Mouse (Mus musculus): ENCODE results near the gene Gm13178. TPM values are rescaled to one million over a fixed set of nuclear protein-coding genes. Genes with fewer than 3 reads are reported as not detected.

Gene Gm13178
- polyA plus RNA-seq (2015; fragmentation: Nextera tagmentation; extraction: Ambion mirVana) = not detected in 2 replicates

GRCm38 (mm10) chr4:144721304-144721703, at the start of gene Gm13178:
TSS of gene Gm13178 (minus strand) at chr4:144721404.

DNA sequence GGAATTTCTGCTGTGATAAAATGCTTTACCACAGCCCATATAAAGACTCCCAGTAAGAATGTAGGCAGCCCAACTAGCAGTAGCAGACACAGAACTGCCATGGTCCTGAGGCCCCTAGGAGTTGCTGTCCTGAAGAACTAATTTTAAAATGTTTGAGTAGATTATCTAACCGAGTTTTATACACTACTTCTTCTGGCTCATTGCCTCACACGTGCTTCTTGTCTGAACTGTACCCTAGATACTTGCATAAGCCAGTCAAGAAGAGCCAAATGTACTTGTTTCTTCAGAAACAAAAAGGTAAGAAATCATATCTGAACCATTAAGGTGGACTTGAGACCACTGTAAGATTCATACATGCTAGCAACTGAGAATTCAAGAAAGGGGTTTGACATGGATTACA, 34.9 kb downstream of the Gm13178 start, which contains the start of gene Gm436:
Gene Gm436, minus strand, starts transcription at position 101 of the 400 bp plus-strand sequence.

Other genes starting within 250 kb of the Gm13178 start
- not detected in 2 replicates for gene 9430007A20Rik, start 201.6 kb downstream of the Gm13178 start, polyA plus RNA-seq (2015; fragmentation: Nextera tagmentation; extraction: Ambion mirVana)
- not detected in 2 replicates for gene Gm13124, start 156.3 kb downstream of the Gm13178 start, polyA plus RNA-seq (2015; fragmentation: Nextera tagmentation; extraction: Ambion mirVana)
- not detected in 2 replicates for gene Aadacl4, start 107.7 kb downstream of the Gm13178 start, polyA plus RNA-seq (2015; fragmentation: Nextera tagmentation; extraction: Ambion mirVana)
- not detected in 2 replicates for gene Gm436, start 35.0 kb downstream of the Gm13178 start, polyA plus RNA-seq (2015; fragmentation: Nextera tagmentation; extraction: Ambion mirVana)
- not detected in 2 replicates for gene Gm438, start 65.2 kb upstream of the Gm13178 start, polyA plus RNA-seq (2015; fragmentation: Nextera tagmentation; extraction: Ambion mirVana)
- gene Dhrs3, start 171.4 kb upstream of the Gm13178 start, polyA plus RNA-seq (2015; fragmentation: Nextera tagmentation; extraction: Ambion mirVana) = 37.5 and 40.6 TPM in 2 replicates

All from neural tube, postnatal 0 days (tissue).